Mouse (Mus musculus) kidney, embryonic 15.5 days (tissue): ENCODE results near the gene D130052B06Rik. TPM values are rescaled to one million over a fixed set of nuclear protein-coding genes. Genes with fewer than 3 reads are reported as not detected.

Experiments
- ATAC-seq: fragments of 200-750 bp; cut with Nextera tagmentation; replicated peaks from 2 replicates; pipeline ENCODE4 v1.8.0; 2017; ENCODE audit warnings: moderate TSS enrichment; ENCODE audit not compliant: low FRiP score
- H3K27ac ChIP-seq: fragments of 300-500 bp; sonication (generic); 2 replicates; pipeline ENCODE4 v1.5.1; 2015; ENCODE audit warnings: mild to moderate bottlenecking, inconsistent platforms
- H3K27me3 ChIP-seq: fragments of 300-500 bp; sonication (generic); 2 replicates; pipeline ENCODE4 v1.6.1; 2015; ENCODE audit warnings: inconsistent platforms
- H3K36me3 ChIP-seq: fragments of 300-500 bp; sonication (generic); 2 replicates; pipeline ENCODE4 v1.6.1; 2015; ENCODE audit warnings: inconsistent platforms
- H3K4me1 ChIP-seq: fragments of 300-500 bp; sonication (generic); 2 replicates; pipeline ENCODE4 v1.6.1; 2015; ENCODE audit warnings: inconsistent platforms
- H3K4me2 ChIP-seq: fragments of 300-500 bp; sonication (generic); 2 replicates; pipeline ENCODE4 v1.6.1; 2015; ENCODE audit warnings: moderate library complexity, mild to moderate bottlenecking, inconsistent platforms
- H3K4me3 ChIP-seq: fragments of 300-500 bp; sonication (generic); replicated peaks from 2 replicates; pipeline ENCODE4 v1.5.1; 2015; ENCODE audit warnings: mild to moderate bottlenecking, inconsistent platforms
- H3K9ac ChIP-seq: fragments of 300-500 bp; sonication (generic); 2 replicates; pipeline ENCODE4 v1.6.1; 2015; ENCODE audit warnings: mild to moderate bottlenecking, inconsistent platforms
- H3K9me3 ChIP-seq: fragments of 300-500 bp; sonication (generic); replicated peaks from 2 replicates; pipeline ENCODE4 v1.6.1; 2016; ENCODE audit warnings: inconsistent platforms
- WGBS: fragments of 180-500 bp; shearing (Covaris S2); methylation state at CpG from one replicate; pipeline ENCODE4 v1.1.7; 2015; ENCODE audit warnings: mixed read lengths; 5-methylcytosine and 5-hydroxymethylcytosine counted together
- polyA plus RNA-seq: library from polyadenylated mRNA; unstranded; fragments of >200 nt; fragmentation: Nextera tagmentation; extraction: Ambion mirVana; gene quantifications from 2 replicates; pipeline ENCODE4 v1.2.1, GENCODE M21; 2015

The D130052B06Rik gene
- polyA plus RNA-seq, 1 experiment from 2014 or later = not detected

DNA sequence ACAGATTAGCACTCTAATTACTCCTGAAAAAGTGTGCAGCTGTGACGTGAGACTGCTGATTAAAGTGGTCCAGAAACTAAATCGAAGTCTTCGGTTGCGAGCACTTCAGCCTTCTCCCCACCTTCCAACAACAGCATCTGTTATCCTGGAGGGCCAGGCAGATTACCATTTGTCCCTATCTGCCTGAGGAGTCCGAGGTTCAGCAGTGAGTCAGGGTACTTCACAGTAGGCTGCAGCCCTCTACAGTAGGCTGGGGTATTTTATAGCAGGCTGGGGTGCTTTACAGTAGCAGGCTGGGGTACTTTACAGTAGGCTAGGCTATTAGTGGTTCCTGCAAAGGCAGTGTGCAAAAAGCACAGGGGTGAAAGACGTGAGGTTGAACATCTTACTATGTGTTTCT lies 69.3 kb downstream of the D130052B06Rik start:
- no peak overlapping the region for H3K9ac ChIP-seq
- no peak for ATAC-seq
- H3K4me2 ChIP-seq = no peak overlapping the region
- no peaks in the 10 kb centered on the region for H3K4me1 ChIP-seq
- H3K27me3 ChIP-seq = no peaks in the 10 kb centered on the region
- H3K4me3 ChIP-seq = no peak overlapping the region
- H3K36me3 ChIP-seq = no peaks in the 10 kb centered on the region
- H3K9me3 ChIP-seq = no peaks in the 10 kb centered on the region
- WGBS = 69% methylated on average over 6 of the region's 6 CpGs
- no peak overlapping the region for H3K27ac ChIP-seq

DNA sequence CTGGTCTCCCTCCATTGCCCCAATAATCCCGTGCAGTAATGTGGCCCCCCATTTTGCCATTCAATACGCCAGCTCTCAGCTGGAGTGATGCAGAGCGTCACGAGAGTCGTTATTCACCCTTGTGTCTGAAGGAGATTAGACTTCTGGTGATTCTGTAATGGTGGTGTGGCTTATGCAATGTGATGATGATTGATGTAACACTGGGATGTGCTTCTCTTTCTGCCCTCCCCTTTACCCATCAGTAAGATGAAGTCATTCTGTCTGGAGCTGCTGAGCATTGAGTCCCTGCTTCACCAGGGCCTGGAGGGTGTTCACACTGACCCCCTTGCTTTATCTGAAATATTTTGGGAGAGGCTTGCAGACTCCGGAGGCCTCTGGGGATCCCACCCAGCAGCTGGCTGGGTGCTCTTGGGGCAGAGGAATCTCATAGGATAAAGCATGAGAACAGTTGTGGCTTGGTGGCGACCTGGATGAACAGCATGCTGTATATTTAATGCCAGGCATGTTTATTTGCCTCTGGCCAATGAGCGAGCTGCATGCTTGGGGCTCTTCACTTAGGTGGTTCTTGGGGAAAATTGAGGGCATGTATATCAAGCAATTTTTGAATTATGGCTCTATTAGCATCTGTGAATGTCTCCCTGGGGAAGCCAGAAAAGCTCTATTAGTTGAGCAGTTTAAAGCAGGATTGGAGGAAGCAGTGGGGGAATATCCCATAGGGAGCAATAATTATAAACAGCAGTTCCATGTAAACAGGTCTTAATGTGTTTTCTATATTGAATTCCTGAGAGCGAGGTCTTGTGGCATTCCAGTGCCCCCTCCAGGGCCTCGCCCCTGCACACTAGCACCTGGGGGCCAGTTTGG lies 71.2 kb downstream of the D130052B06Rik start:
- H3K36me3 ChIP-seq = no peaks in the 10 kb centered on the region
- 73% methylated on average over 10 of the region's 10 CpGs for WGBS
- H3K4me2 ChIP-seq = no peak overlapping the region
- no peak overlapping the region for H3K9ac ChIP-seq
- no peak overlapping the region for H3K4me3 ChIP-seq
- no peak overlapping the region for H3K27ac ChIP-seq
- no peaks in the 10 kb centered on the region for H3K4me1 ChIP-seq
- no peaks in the 10 kb centered on the region for H3K27me3 ChIP-seq
- H3K9me3 ChIP-seq = no peaks in the 10 kb centered on the region
- no peak for ATAC-seq

Other genes starting within 250 kb of the D130052B06Rik start
- gene Ranbp17, start 85.6 kb upstream of the D130052B06Rik start, polyA plus RNA-seq = 7.2 and 7.6 TPM in 2 replicates
- gene Gabrp, start 20.3 kb upstream of the D130052B06Rik start, polyA plus RNA-seq = 0.74 and 1.2 TPM in 2 replicates